Mouse (Mus musculus) heart, embryonic 11.5 days (tissue): Measurements from ENCODE around the gene Eaf2. TPM values are rescaled to one million over a fixed set of nuclear protein-coding genes. Genes with fewer than 3 reads are reported as not detected.

Experiments used
- ATAC-seq: fragments of 200-750 bp; cut with Nextera tagmentation; replicated peaks from 2 replicates; pipeline ENCODE4 v1.8.0; 2017; ENCODE audit warnings: moderate library complexity; ENCODE audit not compliant: insufficient number of reproducible peaks, low FRiP score, low TSS enrichment
- H3K27ac ChIP-seq: fragments of 300-500 bp; sonication (generic); 2 replicates; pipeline ENCODE4 v1.5.1; 2014; ENCODE audit warnings: mild to moderate bottlenecking, low read depth, low read length
- H3K27me3 ChIP-seq: fragments of 300-500 bp; sonication (generic); 2 replicates; pipeline ENCODE4 v1.6.1; 2014; ENCODE audit warnings: mild to moderate bottlenecking, low read length, mixed read lengths; ENCODE audit not compliant: control insufficient read depth, insufficient read depth
- H3K36me3 ChIP-seq: fragments of 300-500 bp; sonication (generic); 2 replicates; pipeline ENCODE4 v1.6.1; 2014; ENCODE audit warnings: mild to moderate bottlenecking, low read length, moderate library complexity, mixed read lengths; ENCODE audit not compliant: control insufficient read depth, insufficient read depth
- H3K4me1 ChIP-seq: fragments of 300-500 bp; sonication (generic); 2 replicates; pipeline ENCODE4 v1.6.1; 2014; ENCODE audit warnings: low read length; ENCODE audit not compliant: control insufficient read depth, insufficient read depth
- H3K4me2 ChIP-seq: fragments of 300-500 bp; sonication (generic); 2 replicates; pipeline ENCODE4 v1.6.1; 2014; ENCODE audit warnings: mild to moderate bottlenecking, moderate library complexity
- H3K4me3 ChIP-seq: fragments of 300-500 bp; sonication (generic); 2 replicates; pipeline ENCODE4 v1.5.1; 2014; ENCODE audit warnings: low read depth, low read length
- H3K9ac ChIP-seq: fragments of 300-500 bp; sonication (generic); 2 replicates; pipeline ENCODE4 v1.6.1; 2014; ENCODE audit warnings: mild to moderate bottlenecking, low read depth, low read length, moderate library complexity
- H3K9me3 ChIP-seq: fragments of 300-500 bp; sonication (generic); replicated peaks from 2 replicates; pipeline ENCODE4 v1.6.1; 2016; ENCODE audit warnings: low read length; ENCODE audit not compliant: control insufficient read depth
- WGBS: fragments of 180-500 bp; shearing (Covaris S2); extraction: QIAGEN DNeasy Blood & Tissue Kit; methylation state at CpG from one replicate; pipeline ENCODE4 v1.1.7; 2014; ENCODE audit not compliant: insufficient replicate concordance; 5-methylcytosine and 5-hydroxymethylcytosine counted together
- polyA plus RNA-seq: library from polyadenylated mRNA; unstranded; fragments of >200 nt; fragmentation: Nextera tagmentation; extraction: Ambion mirVana; gene quantifications from 2 replicates; pipeline ENCODE4 v1.2.1, GENCODE M21; 2014

Gene Eaf2
- 0.37 and 0.80 TPM in 2 replicates for polyA plus RNA-seq

DNA sequence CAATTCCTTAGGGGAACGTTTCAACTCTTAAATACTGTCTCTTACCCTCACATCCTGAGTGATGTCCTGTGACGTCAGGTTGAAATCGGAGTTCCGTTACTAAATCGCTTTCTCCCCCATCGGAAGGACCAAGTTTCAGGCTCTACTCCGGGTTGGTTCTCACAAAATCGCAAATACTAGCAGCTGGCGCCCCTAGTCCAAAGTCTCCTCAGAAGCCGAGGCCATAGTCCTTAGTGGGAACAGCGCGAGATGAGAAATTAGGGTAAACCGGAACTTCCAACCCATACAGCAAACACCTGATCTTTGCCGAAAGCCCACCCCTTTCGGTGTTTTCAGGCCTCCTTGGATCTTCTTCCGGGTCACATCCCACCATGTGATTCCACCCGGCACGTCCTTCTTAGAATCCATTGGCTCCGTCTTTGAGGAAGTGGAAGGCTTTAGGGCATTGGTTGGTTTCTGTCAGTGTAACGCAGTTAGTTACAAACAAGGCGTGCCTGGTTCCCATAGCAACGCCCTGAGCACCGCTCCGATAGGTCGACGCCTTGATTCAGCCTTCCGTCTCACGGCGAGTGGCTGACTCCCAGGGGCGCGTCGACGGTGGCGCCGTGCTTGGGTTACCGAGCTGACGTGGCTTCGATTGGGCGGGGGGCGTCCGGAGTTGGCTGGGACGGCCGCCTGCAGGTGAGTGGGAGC is at the start of gene Eaf2, which contains the start of gene Golgb1:
TSS of gene Eaf2 (minus strand) at position 421 of the 693 bp plus-strand sequence.
TSS of gene Golgb1 (plus strand) at position 558 of the 693 bp plus-strand sequence.
- H3K4me2 ChIP-seq = peak within 1 kb of the TSS; percentile 73
- peaks cover 7% of the 10 kb centered on the region for H3K36me3 ChIP-seq
- peak within 1 kb of the TSS; percentile 86 for H3K9ac ChIP-seq
- peak within 1 kb of the TSS; percentile 84 for H3K27ac ChIP-seq
- peaks cover 13% of the 10 kb centered on the region; the same call in 1 of the 2 replicates for H3K4me1 ChIP-seq
- WGBS = under 1% methylated on average over 43 of the region's 43 CpGs
- H3K4me3 ChIP-seq = peak within 1 kb of the TSS; percentile 87
- H3K27me3 ChIP-seq = no peaks in the 10 kb centered on the region
- peak; percentile 100 for ATAC-seq
- H3K9me3 ChIP-seq = no peaks in the 10 kb centered on the region

DNA sequence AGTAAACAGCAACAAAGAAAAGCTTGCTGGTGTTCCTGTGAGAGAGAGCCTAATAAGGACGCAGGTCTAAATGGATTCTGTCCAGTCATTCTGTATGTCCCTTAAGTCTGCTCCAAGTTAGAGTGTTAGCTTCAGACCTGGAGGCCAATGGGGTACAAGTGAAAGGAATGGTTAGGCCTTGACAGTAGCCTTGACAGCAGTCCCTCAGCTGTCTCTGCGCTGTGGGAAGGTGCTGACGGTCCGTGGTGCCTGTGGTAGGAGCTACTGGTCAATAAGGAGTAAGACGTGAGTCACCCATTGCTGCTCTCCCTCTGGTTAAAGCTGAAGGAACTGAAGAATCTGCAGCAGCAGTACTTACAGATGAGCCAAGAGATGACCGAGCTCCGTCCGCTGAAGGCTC is 49.5 kb upstream of the Eaf2 start:
- ATAC-seq = no peak
- Histone ChIP-seq H3K9ac (no peak overlapping the region), H3K4me3 (no peak overlapping the region), H3K9me3 (no peaks in the 10 kb centered on the region), H3K4me2 (no peak overlapping the region), H3K27me3 (no peaks in the 10 kb centered on the region), H3K4me1 (no peaks in the 10 kb centered on the region), H3K36me3 (peaks cover 23% of the 10 kb centered on the region), H3K27ac (no peak overlapping the region)
- WGBS = 85% methylated on average over 8 of the region's 8 CpGs

DNA sequence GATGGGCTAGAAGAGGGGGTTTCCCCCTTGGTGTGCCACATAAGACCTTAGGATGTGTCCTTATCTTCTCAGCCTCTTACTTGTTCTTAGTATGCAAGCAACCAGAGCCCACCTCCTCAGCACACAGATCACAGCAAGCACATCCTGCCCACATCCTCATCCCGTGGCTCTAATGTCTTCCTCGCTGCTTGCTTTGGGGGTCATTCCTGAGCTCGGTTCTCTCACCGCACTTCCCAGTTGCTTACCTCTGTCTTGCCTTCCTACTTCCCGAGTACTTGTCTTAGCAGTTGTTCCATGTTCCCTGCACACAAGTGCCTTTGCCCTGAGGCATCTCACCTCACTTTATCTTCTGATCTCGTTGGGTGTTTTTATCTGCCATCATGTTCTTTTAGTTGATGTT is 47.2 kb upstream of the Eaf2 start:
- no peak overlapping the region for H3K4me2 ChIP-seq
- peaks cover 23% of the 10 kb centered on the region for H3K36me3 ChIP-seq
- no peak overlapping the region for H3K27ac ChIP-seq
- no peak overlapping the region for H3K9ac ChIP-seq
- no peaks in the 10 kb centered on the region for H3K9me3 ChIP-seq
- 82% methylated on average over 6 of the region's 6 CpGs for WGBS
- H3K4me1 ChIP-seq = no peaks in the 10 kb centered on the region
- no peak for ATAC-seq
- H3K27me3 ChIP-seq = no peaks in the 10 kb centered on the region
- H3K4me3 ChIP-seq = no peak overlapping the region

DNA sequence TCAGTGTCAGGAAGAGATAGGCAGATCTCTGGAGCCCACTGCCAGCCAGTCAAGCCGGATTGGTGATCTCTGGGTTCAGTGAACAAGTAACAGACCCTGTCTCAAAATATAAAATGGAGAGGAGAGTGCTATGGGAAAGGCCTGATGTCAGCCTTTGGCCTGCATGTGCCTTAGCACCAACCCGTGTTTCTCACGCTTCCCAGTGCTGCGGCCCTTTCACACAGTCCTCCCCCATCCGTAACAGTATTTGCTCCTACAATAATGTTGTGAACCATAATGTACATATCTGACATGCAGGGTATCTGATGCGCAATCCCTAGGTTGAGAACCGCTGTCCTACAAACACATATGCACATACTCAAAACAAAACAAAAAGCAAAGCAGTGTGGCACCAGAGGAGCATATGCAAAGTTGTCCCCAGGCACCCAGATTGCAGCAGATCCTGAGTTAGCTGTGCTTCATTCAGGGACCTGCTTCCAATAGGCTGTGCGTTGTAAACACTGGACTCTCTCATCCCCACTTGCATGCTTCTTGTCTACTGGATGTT is 46.3 kb upstream of the Eaf2 start:
- H3K9ac ChIP-seq = no peak overlapping the region
- no peak overlapping the region for H3K27ac ChIP-seq
- no peaks in the 10 kb centered on the region for H3K9me3 ChIP-seq
- 88% methylated on average over 8 of the region's 8 CpGs for WGBS
- no peak for ATAC-seq
- H3K4me3 ChIP-seq = no peak overlapping the region
- no peak overlapping the region for H3K4me2 ChIP-seq
- peaks cover 25% of the 10 kb centered on the region for H3K36me3 ChIP-seq
- no peaks in the 10 kb centered on the region for H3K4me1 ChIP-seq
- H3K27me3 ChIP-seq = no peaks in the 10 kb centered on the region

DNA sequence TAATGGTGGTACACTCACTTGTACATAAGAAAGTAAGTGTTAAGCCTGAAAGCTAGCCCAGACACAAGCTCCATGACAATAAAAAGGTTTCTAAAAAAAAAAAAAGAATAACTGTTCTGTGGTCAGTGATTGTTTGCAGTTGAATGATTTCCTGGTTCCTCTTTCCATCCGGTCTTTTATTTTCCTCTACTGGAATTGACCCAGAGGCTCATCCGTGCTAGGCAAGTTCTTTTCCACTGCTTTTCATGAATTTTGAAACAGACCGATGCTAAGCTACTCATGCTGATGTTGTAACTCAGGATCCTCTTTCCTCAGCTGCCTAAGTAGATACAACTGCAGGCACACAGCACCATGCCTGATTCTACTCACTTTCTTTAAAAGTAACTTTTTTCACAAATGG is 45.6 kb upstream of the Eaf2 start:
- Histone ChIP-seq H3K4me1 (no peaks in the 10 kb centered on the region), H3K36me3 (peaks cover 19% of the 10 kb centered on the region)
- 89% methylated on average over 3 of the region's 3 CpGs for WGBS

DNA sequence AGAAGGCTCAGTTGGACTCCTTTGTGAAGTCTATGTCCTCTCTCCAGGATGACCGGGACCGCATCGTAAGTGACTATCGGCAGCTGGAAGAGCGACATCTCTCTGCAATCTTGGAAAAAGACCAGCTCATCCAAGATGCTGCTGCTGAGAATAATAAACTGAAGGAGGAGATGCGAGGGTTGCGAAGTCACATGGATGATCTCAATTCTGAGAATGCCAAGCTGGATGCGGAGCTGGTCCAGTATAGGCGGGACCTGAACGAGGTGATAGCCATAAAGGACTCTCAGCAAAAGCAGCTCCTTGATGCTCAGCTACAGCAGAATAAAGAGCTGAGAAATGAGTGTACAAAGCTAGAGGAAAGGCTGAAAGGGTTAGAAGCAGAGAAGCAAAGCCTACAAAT is 43.7 kb upstream of the Eaf2 start:
- Histone ChIP-seq H3K4me2 (no peak overlapping the region), H3K36me3 (peaks cover 27% of the 10 kb centered on the region), H3K27me3 (no peaks in the 10 kb centered on the region), H3K4me1 (no peaks in the 10 kb centered on the region), H3K27ac (no peak overlapping the region), H3K9me3 (no peaks in the 10 kb centered on the region), H3K4me3 (no peak overlapping the region), H3K9ac (no peak overlapping the region)
- ATAC-seq = no peak
- 93% methylated on average over 10 of the region's 10 CpGs for WGBS

More for the DNA sequence above, 45.6 kb upstream of the Eaf2 start:
- Histone ChIP-seq H3K4me2 (no peak overlapping the region), H3K4me3 (no peak overlapping the region), H3K27me3 (no peaks in the 10 kb centered on the region), H3K9me3 (no peaks in the 10 kb centered on the region), H3K27ac (no peak overlapping the region), H3K9ac (no peak overlapping the region)
- ATAC-seq = no peak

DNA sequence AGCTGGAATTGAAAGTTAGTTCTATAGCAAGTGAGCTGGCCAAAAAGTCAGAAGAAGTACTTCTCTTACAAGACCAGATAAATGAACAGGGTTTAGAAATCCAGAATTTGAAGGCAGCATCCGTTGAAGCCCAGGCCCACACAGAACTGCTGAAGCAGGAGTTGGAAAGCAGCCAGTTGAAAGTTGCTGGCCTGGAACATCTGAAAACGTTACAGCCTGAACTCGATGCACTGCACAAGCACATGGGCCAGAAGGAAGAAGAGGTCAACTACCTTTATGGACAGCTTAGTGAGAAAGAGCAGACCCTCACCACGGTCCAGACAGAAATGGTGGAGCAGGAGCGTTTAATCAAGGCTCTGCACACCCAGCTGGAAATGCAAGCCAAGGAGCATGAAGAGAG is 39.4 kb upstream of the Eaf2 start:
- H3K27me3 ChIP-seq = no peaks in the 10 kb centered on the region
- H3K4me2 ChIP-seq = no peak overlapping the region
- no peaks in the 10 kb centered on the region for H3K9me3 ChIP-seq
- no peak for ATAC-seq
- H3K9ac ChIP-seq = no peak overlapping the region
- peaks cover 34% of the 10 kb centered on the region for H3K36me3 ChIP-seq
- H3K4me1 ChIP-seq = no peaks in the 10 kb centered on the region
- 85% methylated on average over 5 of the region's 5 CpGs for WGBS
- H3K27ac ChIP-seq = no peak overlapping the region
- H3K4me3 ChIP-seq = no peak overlapping the region

DNA sequence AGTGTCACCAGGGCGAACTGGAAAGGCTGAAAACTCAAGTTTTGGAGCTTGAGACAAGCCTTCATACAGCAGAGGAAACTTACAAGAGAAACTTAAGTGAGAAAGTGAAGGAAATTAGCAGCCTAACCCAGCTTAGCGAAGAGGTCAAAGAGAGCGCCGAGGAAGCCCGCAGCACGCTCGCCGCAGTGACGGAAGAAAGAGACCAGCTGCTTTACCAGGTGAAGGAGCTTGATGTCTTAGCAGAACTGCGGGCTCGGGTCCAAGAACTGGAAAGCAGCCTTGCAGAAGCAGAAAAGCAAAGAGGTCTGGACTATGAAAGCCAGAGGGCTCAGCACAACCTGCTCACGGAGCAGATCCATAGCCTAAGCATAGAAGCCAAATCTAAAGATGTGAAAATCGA is 37.5 kb upstream of the Eaf2 start:
- Histone ChIP-seq H3K27me3 (no peaks in the 10 kb centered on the region), H3K9me3 (no peaks in the 10 kb centered on the region), H3K9ac (no peak overlapping the region), H3K36me3 (peaks cover 30% of the 10 kb centered on the region), H3K4me2 (no peak overlapping the region), H3K4me3 (no peak overlapping the region), H3K4me1 (no peaks in the 10 kb centered on the region), H3K27ac (no peak overlapping the region)
- no peak for ATAC-seq
- WGBS = 88% methylated on average over 13 of the region's 13 CpGs

DNA sequence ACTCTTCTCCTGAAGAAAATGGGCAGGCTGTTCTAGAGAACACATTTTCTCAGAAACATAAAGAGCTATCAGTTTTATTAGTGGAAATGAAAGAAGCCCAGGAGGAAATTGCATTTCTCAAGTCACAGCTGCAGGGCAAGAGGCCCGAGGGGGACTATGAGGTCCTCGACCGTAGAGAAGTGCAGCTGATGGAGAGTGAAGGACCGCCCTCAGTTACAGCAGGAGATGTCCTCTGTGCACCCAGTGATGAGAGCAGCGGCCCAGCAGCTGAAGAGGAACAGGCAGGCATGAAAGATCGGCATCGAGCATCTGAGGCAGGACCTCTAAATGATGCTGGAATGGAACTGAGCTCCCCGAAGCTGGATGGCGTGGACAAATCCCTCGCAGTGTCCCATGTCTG is 37.1 kb upstream of the Eaf2 start:
- Histone ChIP-seq H3K4me3 (no peak overlapping the region), H3K9me3 (no peaks in the 10 kb centered on the region), H3K36me3 (peaks cover 30% of the 10 kb centered on the region), H3K27ac (no peak overlapping the region), H3K4me2 (no peak overlapping the region), H3K9ac (no peak overlapping the region), H3K27me3 (no peaks in the 10 kb centered on the region), H3K4me1 (no peaks in the 10 kb centered on the region)
- WGBS = 91% methylated on average over 10 of the region's 10 CpGs
- ATAC-seq = no peak
